Mouse (Mus musculus): ENCODE results near the gene Rps15a. TPM values are rescaled to one million over a fixed set of nuclear protein-coding genes. Genes with fewer than 3 reads are reported as not detected.

Gene Rps15a
- polyA plus RNA-seq, 1 experiment from 2014 or later = 418 TPM

DNA sequence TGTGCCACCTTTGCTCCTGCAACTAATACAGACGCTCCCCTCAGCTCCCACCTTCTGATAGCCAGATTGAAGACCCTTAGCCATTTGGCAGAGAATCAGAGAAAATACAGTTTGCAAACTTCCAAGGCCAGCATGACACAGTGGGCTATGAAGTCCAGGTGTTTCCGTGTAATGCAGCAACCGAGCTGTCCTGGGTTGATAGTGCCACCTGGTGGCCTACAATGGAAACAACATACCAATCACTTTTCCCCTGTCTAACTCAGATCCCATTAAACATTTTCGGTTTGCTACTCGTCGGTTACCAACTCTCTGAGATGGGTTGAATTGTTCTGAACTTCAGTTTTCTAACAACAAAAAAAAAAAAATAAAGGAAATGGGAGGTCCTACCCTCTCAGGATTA, 59.7 kb downstream of the Rps15a start:
- H3K27ac ChIP-seq (ENCODE audit: low read depth, low read length) = no peak overlapping the region
- H3K4me1 ChIP-seq (ENCODE audit: control insufficient read depth, insufficient read depth, low read length) = no peaks in the 10 kb centered on the region
- no peaks in the 10 kb centered on the region; the same call in 1 of the 2 replicates for H3K9me3 ChIP-seq (ENCODE audit: control insufficient read depth, low read length)
- 81% methylated on average over 6 of the region's 6 CpGs for WGBS
- no peak for ATAC-seq (ENCODE audit: low read depth)
- H3K9ac ChIP-seq (replicated peaks; ENCODE audit: low read depth, low read length) = no peak overlapping the region
- H3K36me3 ChIP-seq (ENCODE audit: control insufficient read depth, insufficient read depth, low read length) = no peaks in the 10 kb centered on the region
- no peak overlapping the region for H3K4me3 ChIP-seq (ENCODE audit: low read depth, low read length)
- no peaks in the 10 kb centered on the region for H3K27me3 ChIP-seq (ENCODE audit: control insufficient read depth, insufficient read depth, low read length)
- H3K4me2 ChIP-seq (ENCODE audit: low read depth, low read length) = no peak overlapping the region

Other genes starting within 250 kb of the Rps15a start
- 316 and 357 TPM in 2 replicates for gene Arl6ip1, start 13.5 kb upstream of the Rps15a start, polyA plus RNA-seq (2014; fragmentation: Nextera tagmentation; extraction: Ambion mirVana)
- gene Smg1, start 127.5 kb upstream of the Rps15a start, polyA plus RNA-seq (2014; fragmentation: Nextera tagmentation; extraction: Ambion mirVana) = 23.6 and 37.4 TPM in 2 replicates